Mouse (Mus musculus) CH12.LX (cell line): ENCODE measurements around the gene Cachd1. TPM values are rescaled to one million over a fixed set of nuclear protein-coding genes. Genes with fewer than 3 reads are reported as not detected.

Source experiments
- DNase-seq: peaks from one replicate; pipeline ENCODE4 v3.0.0-alpha.2; 2013; ENCODE audit errors: extremely low read depth
- H3K27ac ChIP-seq: 2 replicates; pipeline ENCODE4 v1.5.1; 2012; ENCODE audit warnings: low read depth, mild to moderate bottlenecking, control low read depth, moderate library complexity; ENCODE audit not compliant: insufficient read depth
- H3K27me3 ChIP-seq: replicated peaks from 2 replicates; pipeline ENCODE3; 2012; ENCODE audit warnings: inconsistent platforms
- H3K36me3 ChIP-seq, 2 experiments: replicated peaks in 1 of 2; 2 replicates each; pipeline versions ENCODE3 to v1.6.1; 2012; ENCODE audit warnings: inconsistent platforms in 1 of 2, low read length in 1 of 2, mild to moderate bottlenecking in 1 of 2, mixed read lengths in 1 of 2, moderate library complexity in 1 of 2; ENCODE audit not compliant: control insufficient read depth in 1 of 2, insufficient read depth in 1 of 2
- H3K4me1 ChIP-seq, 2 experiments: 2 replicates each; pipeline ENCODE4 v1.6.1; 2012; ENCODE audit warnings: inconsistent platforms in 1 of 2, moderate library complexity in 1 of 2; ENCODE audit not compliant: insufficient read depth in 2 of 2, control insufficient read depth in 1 of 2
- H3K4me2 ChIP-seq: 2 replicates; pipeline ENCODE4 v1.6.1; 2012; ENCODE audit warnings: low read depth, mild to moderate bottlenecking, control low read depth; ENCODE audit not compliant: poor library complexity, insufficient read depth, severe bottlenecking
- H3K4me3 ChIP-seq, 3 experiments: fragments of 150-350 bp in 1 of 3; sonication (generic) in 1 of 3; replicated peaks in 1 of 3; 2 replicates each; pipeline versions ENCODE3 to v1.5.1; 2011 to 2012; ENCODE audit warnings: low read depth in 2 of 3, low read length in 2 of 3, mild to moderate bottlenecking in 2 of 3, moderate library complexity in 2 of 3, control low read depth in 1 of 3, improper control_type of control experiment in 1 of 3, inconsistent platforms in 1 of 3, mixed read lengths in 1 of 3; ENCODE audit not compliant: poor library complexity in 1 of 3
- H3K79me2 ChIP-seq: replicated peaks from 2 replicates; pipeline ENCODE4 v1.6.1; 2012; ENCODE audit warnings: mild to moderate bottlenecking, moderate library complexity; ENCODE audit not compliant: control insufficient read depth, poor library complexity, insufficient read depth, severe bottlenecking; ENCODE audit errors: extremely low read depth
- H3K9ac ChIP-seq: 2 replicates; pipeline ENCODE4 v1.6.1; 2012; ENCODE audit warnings: low read depth, mild to moderate bottlenecking, control low read depth, moderate library complexity; ENCODE audit not compliant: insufficient read depth
- H3K9me3 ChIP-seq: replicated peaks from 2 replicates; pipeline ENCODE3; 2012; ENCODE audit warnings: low read length, inconsistent platforms, mixed read lengths
- CHD2 ChIP-seq: IDR thresholded peaks from 2 replicates; pipeline ENCODE4 v1.6.1; 2011; ENCODE audit warnings: low read length, improper control_type of control experiment
- CTCF ChIP-seq, 2 experiments: IDR thresholded peaks in 1 of 2; conservative IDR thresholded peaks in 1 of 2; 2 replicates each; pipeline ENCODE4 v1.5.1; 2011 to 2012; ENCODE audit warnings: low read depth in 2 of 2, low read length in 2 of 2, improper control_type of control experiment in 1 of 2, inconsistent platforms in 1 of 2, mild to moderate bottlenecking in 1 of 2, moderate library complexity in 1 of 2
- ETS1 ChIP-seq: conservative IDR thresholded peaks from 2 replicates; pipeline ENCODE4 v1.6.1; 2012; ENCODE audit warnings: low read depth, mild to moderate bottlenecking, inconsistent platforms, low read length, improper control_type of control experiment, moderate library complexity
- JUN ChIP-seq: IDR thresholded peaks from 2 replicates; pipeline ENCODE4 v1.6.1; 2011; ENCODE audit warnings: low read depth, mild to moderate bottlenecking, low read length, improper control_type of control experiment, moderate library complexity; ENCODE audit not compliant: insufficient read depth
- JUND ChIP-seq: conservative IDR thresholded peaks from 2 replicates; pipeline ENCODE4 v1.6.1; 2011; ENCODE audit warnings: low read depth, low read length, improper control_type of control experiment
- KAT2A ChIP-seq: IDR thresholded peaks from 2 replicates; pipeline ENCODE4 v1.6.1; 2012; ENCODE audit warnings: low read length, improper control_type of control experiment, inconsistent platforms; ENCODE audit not compliant: insufficient replicate concordance
- MAX ChIP-seq: IDR thresholded peaks from 2 replicates; pipeline ENCODE4 v1.6.1; 2011; ENCODE audit warnings: low read length, improper control_type of control experiment
- MAZ ChIP-seq: IDR thresholded peaks from 2 replicates; pipeline ENCODE4 v1.6.1; 2012; ENCODE audit warnings: low read depth, mild to moderate bottlenecking, inconsistent platforms, low read length, improper control_type of control experiment, moderate library complexity
- MEF2A ChIP-seq: IDR thresholded peaks from 2 replicates; pipeline ENCODE4 v1.6.1; 2014; ENCODE audit warnings: low read depth, mild to moderate bottlenecking, inconsistent platforms, low read length, improper control_type of control experiment, borderline replicate concordance
- MXI1 ChIP-seq: IDR thresholded peaks from 2 replicates; pipeline ENCODE4 v1.6.1; 2011; ENCODE audit warnings: mild to moderate bottlenecking, low read depth, low read length, improper control_type of control experiment
- MYC ChIP-seq: IDR thresholded peaks from 2 replicates; pipeline ENCODE4 v1.6.1; 2011; ENCODE audit warnings: low read depth, mild to moderate bottlenecking, improper control_type of control experiment, low read length
- NELFE ChIP-seq: IDR thresholded peaks from 2 replicates; pipeline ENCODE4 v1.6.1; 2011; ENCODE audit warnings: low read depth, low read length, improper control_type of control experiment
- NRF1 ChIP-seq: IDR thresholded peaks from 2 replicates; pipeline ENCODE4 v1.6.1; 2014; ENCODE audit warnings: low read depth, mild to moderate bottlenecking, inconsistent platforms, low read length, improper control_type of control experiment, moderate library complexity
- PAX5 ChIP-seq: IDR thresholded peaks from 2 replicates; pipeline ENCODE4 v1.6.1; 2012; ENCODE audit warnings: low read length, inconsistent platforms, mixed read lengths
- POLR2A ChIP-seq: IDR thresholded peaks from 2 replicates; pipeline ENCODE4 v1.6.1; 2011; ENCODE audit warnings: low read depth, mild to moderate bottlenecking, improper control_type of control experiment, low read length
- RAD21 ChIP-seq: IDR thresholded peaks from 2 replicates; pipeline ENCODE4 v1.6.1; 2011; ENCODE audit warnings: low read depth, mild to moderate bottlenecking, low read length, improper control_type of control experiment, moderate library complexity
- SMC3 ChIP-seq: IDR thresholded peaks from 2 replicates; pipeline ENCODE4 v1.6.1; 2011; ENCODE audit warnings: low read depth, low read length, improper control_type of control experiment
- TBP ChIP-seq: conservative IDR thresholded peaks from 2 replicates; pipeline ENCODE4 v1.6.1; 2011; ENCODE audit warnings: low read depth, low read length, improper control_type of control experiment
- TCF12 ChIP-seq: IDR thresholded peaks from 2 replicates; pipeline ENCODE4 v1.6.1; 2014; ENCODE audit warnings: low read depth, mild to moderate bottlenecking, inconsistent platforms, low read length, improper control_type of control experiment
- UBTF ChIP-seq: IDR thresholded peaks from 2 replicates; pipeline ENCODE4 v1.6.1; 2012; ENCODE audit warnings: low read depth, mild to moderate bottlenecking, inconsistent platforms, low read length, improper control_type of control experiment, moderate library complexity
- USF2 ChIP-seq: conservative IDR thresholded peaks from 2 replicates; pipeline ENCODE4 v1.6.1; 2011; ENCODE audit warnings: low read depth, low read length, improper control_type of control experiment
- ZMIZ1 ChIP-seq: IDR thresholded peaks from 2 replicates; pipeline ENCODE4 v1.6.1; 2012; ENCODE audit warnings: low read depth, mild to moderate bottlenecking, inconsistent platforms, low read length, improper control_type of control experiment
- dilution Hi-C: fragments of 300-500 bp; cut with MboI; formaldehyde crosslinking; loops from 2 replicates; pipeline ENCODE4 v1.14.3; 2020; ENCODE audit warnings: low sequenced_read_pairs; ENCODE audit not compliant: extremely low pct_unique_long_range_greater_than_20kb, extremely low pct_ligation_motif_present
- in situ Hi-C: fragments of 300-500 bp; cut with MboI; formaldehyde crosslinking; loops from 3 replicates; pipeline ENCODE4 v1.14.3; 2019; ENCODE audit warnings: low sequenced_read_pairs, low pct_ligation_motif_present, low pct_unique_long_range_greater_than_20kb, mixed read lengths
- polyA plus RNA-seq: library from polyadenylated mRNA; unstranded; fragments of >175 nt; gene quantifications from 2 replicates; pipeline ENCODE4 v1.2.1, GENCODE M21; 2012; ENCODE audit warnings: low read depth; ENCODE audit not compliant: insufficient read length
- total RNA-seq, 2 experiments: library from RNA; depleted of rRNA; stranded (reverse); fragments of 300-350 nt in 1 of 2; fragments of >200 nt in 1 of 2; gene quantifications; 2 replicates each; pipeline ENCODE4 v1.2.3; 2012 to 2014

The Cachd1 gene
- total and polyA plus RNA-seq, 3 experiments, result 0.13 to 0.24 (median 0.20) TPM

GRCm38 (mm10) chr4:101026566-101026965, 250.1 kb downstream of the Cachd1 start:
- peaks cover 2% of the 10 kb centered on the region for H3K9me3 ChIP-seq
- H3K4me1 ChIP-seq, result no peaks in the 10 kb centered on the region
- TF ChIP-seq JUN, result no peak
- TF ChIP-seq ETS1, result no peak
- TF ChIP-seq TBP, result no peak
- no peak for TF ChIP-seq ZMIZ1
- no peak for TF ChIP-seq TCF12
- no peak for TF ChIP-seq POLR2A
- no peak for TF ChIP-seq UBTF
- TF ChIP-seq NRF1, result no peak
- TF ChIP-seq SMC3, result no peak
- TF ChIP-seq PAX5, result no peak
- no peak for TF ChIP-seq MAX
- no peak for TF ChIP-seq CTCF (conservative IDR thresholded peaks at IDR 0.05 in 1 of 2, IDR thresholded peaks at IDR 0.05 in 1 of 2; ENCODE audit: low read depth in 2 of 2, low read length in 2 of 2)
- TF ChIP-seq MYC, result no peak
- TF ChIP-seq NELFE, result no peak
- no peak for TF ChIP-seq RAD21
- no peak for TF ChIP-seq MAZ
- TF ChIP-seq, all 38 proteins: peak for 0
- dilution Hi-C loops, result no loop called here
- Histone ChIP-seq H3K27me3 (no peaks in the 10 kb centered on the region), H3K79me2 (no peaks in the 10 kb centered on the region), H3K4me2 (no peak overlapping the region), H3K27ac (no peak overlapping the region), H3K9ac (no peak overlapping the region), H3K4me3 (no peak overlapping the region), H3K36me3 (no peaks in the 10 kb centered on the region)
- in situ Hi-C loops, result no loop called here
- no peak for DNase-seq

GRCm38 (mm10) chr4:101026995-101027394, 250.5 kb downstream of the Cachd1 start:
- H3K27me3 ChIP-seq, result no peaks in the 10 kb centered on the region
- DNase-seq, result no peak
- TF ChIP-seq NRF1 (no peak), POLR2A (no peak), KAT2A (no peak), TCF12 (no peak), UBTF (no peak), SMC3 (no peak), TBP (no peak), ETS1 (no peak), ZMIZ1 (no peak), PAX5 (no peak), CHD2 (no peak), MEF2A (no peak), MXI1 (no peak), JUND (no peak), USF2 (no peak)
- TF ChIP-seq, all 38 proteins: peak for 0
- Histone ChIP-seq H3K9ac (no peak overlapping the region), H3K9me3 (peaks cover 2% of the 10 kb centered on the region), H3K4me2 (no peak overlapping the region), H3K79me2 (no peaks in the 10 kb centered on the region), H3K4me3 (no peak overlapping the region), H3K27ac (no peak overlapping the region), H3K4me1 (no peaks in the 10 kb centered on the region), H3K36me3 (no peaks in the 10 kb centered on the region)
- in situ Hi-C loops (no loop called here), dilution Hi-C loops (no loop called here)
